Mouse (Mus musculus): Measurements from ENCODE around the gene Dera.

GRCm38 (mm10) chr6:137712654-137713309 lies 41.6 kb upstream of the Dera start:
- no peak for TF ChIP-seq CTCF (IDR thresholded peaks at IDR 0.05; ENCODE audit: low read depth)
- TF ChIP-seq EP300 (optimal IDR thresholded peaks at IDR 0.05), result no peak
